Mouse (Mus musculus) naive thymus-derived CD4-positive, alpha-beta T cell, adult 2 months (primary cell): ENCODE data around the gene Arhgef16.

ENCODE experiments used
- DNase-seq: peaks from one replicate; pipeline ENCODE4 v3.0.0-alpha.2; 2011; ENCODE audit warnings: low read depth

Arhgef16 gene

GRCm38 (mm10) chr4:154301466-154301881 lies at the start of gene Arhgef16:
Arhgef16 (minus strand) TSS chr4:154301676.
- peak; percentile 52 for DNase-seq

- DNase-seq: no peak
Measured at GRCm38 (mm10) chr4:154348197-154348786, 46.8 kb upstream of the Arhgef16 start.

GRCm38 (mm10) chr4:154346731-154347522 lies 45.5 kb upstream of the Arhgef16 start:
- DNase-seq: no peak

- DNase-seq: no peak
Measured at GRCm38 (mm10) chr4:154336650-154337049, 35.2 kb upstream of the Arhgef16 start.

- DNase-seq: no peak
Measured at GRCm38 (mm10) chr4:154335761-154336160, 34.3 kb upstream of the Arhgef16 start, which contains the start of gene B230104I21Rik. B230104I21Rik (plus strand) TSS chr4:154336127.

GRCm38 (mm10) chr4:154334699-154335402 lies 33.4 kb upstream of the Arhgef16 start:
- peak; percentile 78 for DNase-seq

GRCm38 (mm10) chr4:154333300-154333699 lies 31.8 kb upstream of the Arhgef16 start:
- DNase-seq: no peak

- no peak for DNase-seq
Measured at GRCm38 (mm10) chr4:154331271-154331670, 29.8 kb upstream of the Arhgef16 start.

- no peak for DNase-seq
Measured at GRCm38 (mm10) chr4:154330001-154330400, 28.5 kb upstream of the Arhgef16 start.

- DNase-seq: peak; percentile 69
Measured at GRCm38 (mm10) chr4:154328836-154329235, 27.4 kb upstream of the Arhgef16 start.

- peak; percentile 5 for DNase-seq
Measured at GRCm38 (mm10) chr4:154328431-154328830, 27.0 kb upstream of the Arhgef16 start.

GRCm38 (mm10) chr4:154325410-154325809 lies 23.9 kb upstream of the Arhgef16 start:
- DNase-seq: no peak

GRCm38 (mm10) chr4:154313622-154313967 lies 12.1 kb upstream of the Arhgef16 start:
- no peak for DNase-seq

- DNase-seq: no peak
Measured at GRCm38 (mm10) chr4:154312935-154313621, 11.6 kb upstream of the Arhgef16 start.

GRCm38 (mm10) chr4:154312143-154312812 lies 10.8 kb upstream of the Arhgef16 start:
- DNase-seq: no peak

- no peak for DNase-seq
Measured at GRCm38 (mm10) chr4:154310576-154311262, 9.2 kb upstream of the Arhgef16 start.

- DNase-seq: no peak
Measured at GRCm38 (mm10) chr4:154309131-154309530, 7.7 kb upstream of the Arhgef16 start.

- DNase-seq: no peak
Measured at GRCm38 (mm10) chr4:154299541-154300271, 1.8 kb downstream of the Arhgef16 start.

- DNase-seq: no peak
Measured at GRCm38 (mm10) chr4:154297761-154298160, 3.7 kb downstream of the Arhgef16 start.

- no peak for DNase-seq
Measured at GRCm38 (mm10) chr4:154294262-154294731, 7.2 kb downstream of the Arhgef16 start.
